ENCODE assay signal across 18 mouse cellular contexts in genomic region chr1:60959246-60959645, GRCm38 (mm10). TPM values are rescaled to one million over a fixed set of nuclear protein-coding genes. Genes with fewer than 3 reads are reported as not detected.
"Had no signal": no experiment of that assay in that cellular context is flagged by ENCODE, and none has a peak within 500 bp of the region (broad histone marks: within the 10 kb centered on the region; RNA-seq: fewer than 3 reads in every experiment).

No protein-coding gene starts in this region.

- H3K9me3 ChIP-seq: kidney, embryonic 15.5 days; liver, embryonic 13.5 days; midbrain, embryonic 13.5 days; neural tube, embryonic 12.5 days; neural tube, embryonic 15.5 days had no signal

- H3K27me3 ChIP-seq: kidney, embryonic 15.5 days; liver, embryonic 13.5 days; midbrain, embryonic 13.5 days; neural tube, embryonic 12.5 days; neural tube, embryonic 15.5 days had no signal

- H3K36me3 ChIP-seq: kidney, embryonic 15.5 days; liver, embryonic 13.5 days; midbrain, embryonic 13.5 days; neural tube, embryonic 12.5 days; neural tube, embryonic 15.5 days had no signal

- ATAC-seq: midbrain, embryonic 13.5 days had no signal

- H3K9ac ChIP-seq: kidney, embryonic 15.5 days; liver, embryonic 13.5 days; midbrain, embryonic 13.5 days; neural tube, embryonic 12.5 days; neural tube, embryonic 15.5 days had no signal

- DNase-seq: kidney, postnatal 10 days; kidney, postnatal 36 days; layer of hippocampus, postnatal 36 days; liver, embryonic 13.5 days; lung, adult 2 months; lung, postnatal 14 days; lung, postnatal 4 days; right cerebral cortex, adult 18-20 months; right cerebral cortex, postnatal 14 days; right cerebral cortex, postnatal 4 days; thymus, adult 2 months; thymus, postnatal 4 days had no signal

- H3K4me2 ChIP-seq: kidney, embryonic 15.5 days; liver, embryonic 13.5 days; midbrain, embryonic 13.5 days; neural tube, embryonic 12.5 days; neural tube, embryonic 15.5 days had no signal

- H3K4me3 ChIP-seq: kidney, embryonic 15.5 days; left cerebral cortex, adult 2 months; liver, embryonic 13.5 days; midbrain, embryonic 13.5 days; neural tube, embryonic 12.5 days; neural tube, embryonic 15.5 days had no signal

- H3K4me1 ChIP-seq: midbrain, embryonic 13.5 days; neural tube, embryonic 12.5 days; neural tube, embryonic 15.5 days had no signal

- H3K27ac ChIP-seq: kidney, embryonic 15.5 days; left cerebral cortex, adult 2 months; liver, embryonic 13.5 days; midbrain, embryonic 13.5 days; neural tube, embryonic 12.5 days; neural tube, embryonic 15.5 days; stomach, postnatal 0 days had no signal

RNA-seq across cellular contexts. Expression of gene Icos, which starts 18.5 kb away (rescaled TPM):
- total RNA-seq: layer of hippocampus, postnatal 36 days had no signal
